Mouse (Mus musculus): Measurements from ENCODE around the gene Bmp4. TPM values are rescaled to one million over a fixed set of nuclear protein-coding genes. Genes with fewer than 3 reads are reported as not detected.

Bmp4 gene
- polyA plus RNA-seq, 1 experiment from 2014 or later, result 35.7 TPM

- no peaks in the 10 kb centered on the region for H3K36me3 ChIP-seq
- H3K9me3 ChIP-seq (replicated peaks), result no peaks in the 10 kb centered on the region
- no peak for ATAC-seq (ENCODE audit: insufficient number of reproducible peaks, low FRiP score)
- H3K4me3 ChIP-seq, result no peak overlapping the region
- 0 out of 2 replicates have a peak, but pooled peaks cover 5% of the 10 kb centered on the region for H3K4me1 ChIP-seq (replicated peaks)
- H3K27me3 ChIP-seq (replicated peaks), result no peaks in the 10 kb centered on the region
- no peak overlapping the region for H3K4me2 ChIP-seq
- WGBS, result 84% methylated on average over 10 of the region's 10 CpGs
- H3K27ac ChIP-seq (ENCODE audit: poor library complexity, severe bottlenecking), result no peak overlapping the region
- no peak overlapping the region for H3K9ac ChIP-seq
These were observed 18.5 kb upstream of the Bmp4 start for GRCm38 (mm10) chr14:46409016-46409415.

- whole genome bisulfite sequencing, result 86% methylated on average over 3 of the region's 3 CpGs
- H3K9ac ChIP-seq, result no peak overlapping the region
These were observed 17.9 kb upstream of the Bmp4 start for GRCm38 (mm10) chr14:46408319-46408718.

DNA sequence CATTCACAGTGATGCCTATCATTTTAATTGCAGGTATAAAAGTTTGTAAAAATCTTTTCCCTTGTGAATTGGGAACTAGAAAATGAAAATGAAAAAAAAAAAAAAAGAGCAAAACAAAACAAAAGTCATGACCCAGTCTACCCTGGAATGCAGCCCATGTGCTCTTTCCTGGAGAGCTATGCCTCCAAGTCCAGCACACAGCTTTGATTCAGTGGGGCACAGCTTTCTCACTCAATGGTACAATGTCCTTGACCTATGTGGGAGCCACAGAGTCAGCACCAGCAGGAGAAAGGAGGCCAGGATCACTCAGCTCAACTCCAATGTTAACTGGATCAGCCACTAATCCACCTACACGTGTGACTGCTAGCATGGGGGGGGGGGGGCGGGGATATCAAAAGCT, 9.5 kb upstream of the Bmp4 start:
- WGBS, result 65% methylated on average over 2 of the region's 2 CpGs
- no peak overlapping the region for H3K4me2 ChIP-seq
- peaks cover 5% of the 10 kb centered on the region; the same call in 1 of the 2 replicates for H3K4me1 ChIP-seq (replicated peaks)
- peaks cover 21% of the 10 kb centered on the region for H3K27me3 ChIP-seq (replicated peaks)
- no peaks in the 10 kb centered on the region for H3K9me3 ChIP-seq (replicated peaks)
- no peak overlapping the region for H3K9ac ChIP-seq
- H3K4me3 ChIP-seq, result no peak overlapping the region
- no peaks in the 10 kb centered on the region for H3K36me3 ChIP-seq
- ATAC-seq (ENCODE audit: insufficient number of reproducible peaks, low FRiP score), result no peak
- H3K27ac ChIP-seq (ENCODE audit: poor library complexity, severe bottlenecking), result no peak overlapping the region

More at GRCm38 (mm10) chr14:46408319-46408718, 17.9 kb upstream of the Bmp4 start:
- H3K27me3 ChIP-seq (replicated peaks), result no peaks in the 10 kb centered on the region
- no peak overlapping the region for H3K27ac ChIP-seq (ENCODE audit: poor library complexity, severe bottlenecking)
- H3K4me1 ChIP-seq (replicated peaks), result 0 out of 2 replicates have a peak, but pooled peaks cover 5% of the 10 kb centered on the region
- no peaks in the 10 kb centered on the region for H3K9me3 ChIP-seq (replicated peaks)
- no peak for ATAC-seq (ENCODE audit: insufficient number of reproducible peaks, low FRiP score)
- no peak overlapping the region for H3K4me2 ChIP-seq
- no peak overlapping the region for H3K4me3 ChIP-seq
- H3K36me3 ChIP-seq, result no peaks in the 10 kb centered on the region

GRCm38 (mm10) chr14:46398091-46398695, 7.7 kb upstream of the Bmp4 start:
- peak overlapping the region; percentile 58; the same call in 1 of the 2 replicates for H3K9ac ChIP-seq
- peak overlapping the region; percentile 37 for H3K4me3 ChIP-seq
- peak overlapping the region; percentile 67 for H3K4me2 ChIP-seq
- no peaks in the 10 kb centered on the region for H3K9me3 ChIP-seq (replicated peaks)
- H3K4me1 ChIP-seq (replicated peaks), result peaks cover 5% of the 10 kb centered on the region; the same call in 1 of the 2 replicates
- no peak overlapping the region for H3K27ac ChIP-seq (ENCODE audit: poor library complexity, severe bottlenecking)
- H3K36me3 ChIP-seq, result no peaks in the 10 kb centered on the region
- ATAC-seq (ENCODE audit: insufficient number of reproducible peaks, low FRiP score), result 0 out of 2 replicates have a peak, but pooled peaks have one; percentile 6
- WGBS, result 3% methylated on average over 27 of the region's 27 CpGs
- peaks cover 21% of the 10 kb centered on the region for H3K27me3 ChIP-seq (replicated peaks)

GRCm38 (mm10) chr14:46391621-46392170, 1.2 kb upstream of the Bmp4 start:
- H3K4me1 ChIP-seq (replicated peaks), result peaks cover 14% of the 10 kb centered on the region
- H3K9me3 ChIP-seq (replicated peaks), result no peaks in the 10 kb centered on the region
- WGBS, result 48% methylated on average over 6 of the region's 6 CpGs
- no peak overlapping the region for H3K4me2 ChIP-seq
- H3K36me3 ChIP-seq, result no peaks in the 10 kb centered on the region
- no peak overlapping the region for H3K4me3 ChIP-seq
- H3K27me3 ChIP-seq (replicated peaks), result peaks cover 22% of the 10 kb centered on the region
- H3K27ac ChIP-seq (ENCODE audit: poor library complexity, severe bottlenecking), result no peak overlapping the region
- ATAC-seq (ENCODE audit: insufficient number of reproducible peaks, low FRiP score), result no peak
- H3K9ac ChIP-seq, result no peak overlapping the region

GRCm38 (mm10) chr14:46389438-46390248, 826 bp downstream of the Bmp4 start:
- 4% methylated on average over 24 of the region's 24 CpGs for WGBS
- H3K4me1 ChIP-seq (replicated peaks), result peaks cover 14% of the 10 kb centered on the region
- ATAC-seq (ENCODE audit: insufficient number of reproducible peaks, low FRiP score), result no peak

DNA sequence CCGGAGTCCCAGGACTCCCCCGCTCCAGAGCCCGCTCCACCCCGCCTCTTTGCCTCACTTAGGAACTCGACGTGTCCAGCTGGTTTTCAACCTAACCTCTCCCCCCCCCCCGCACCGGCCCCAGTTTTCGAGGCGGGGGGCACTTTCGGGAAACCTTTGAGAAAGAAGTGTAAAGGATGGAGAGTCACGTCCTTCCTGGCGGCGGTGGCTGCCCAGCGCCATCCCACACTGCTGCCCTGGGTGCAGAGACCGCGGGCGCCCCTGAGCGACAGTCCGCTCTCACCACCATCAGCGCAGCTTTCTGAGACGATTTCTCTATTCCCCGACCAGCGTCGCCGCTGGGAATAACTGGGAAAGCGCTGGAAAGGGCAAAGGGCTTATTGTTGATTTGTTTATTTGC, 1.8 kb downstream of the Bmp4 start:
- H3K27me3 ChIP-seq (replicated peaks), result peaks cover 22% of the 10 kb centered on the region; the same call in 1 of the 2 replicates
- H3K4me1 ChIP-seq (replicated peaks), result peaks cover 14% of the 10 kb centered on the region
- peak overlapping the region; percentile 88 for H3K27ac ChIP-seq (ENCODE audit: poor library complexity, severe bottlenecking)
- peak overlapping the region; percentile 66 for H3K4me3 ChIP-seq
- peaks cover 8% of the 10 kb centered on the region; the same call in 1 of the 2 replicates for H3K36me3 ChIP-seq
- H3K9me3 ChIP-seq (replicated peaks), result no peaks in the 10 kb centered on the region
- peak overlapping the region; percentile 86 for H3K4me2 ChIP-seq
- WGBS, result under 1% methylated on average over 27 of the region's 27 CpGs
- H3K9ac ChIP-seq, result peak overlapping the region; percentile 72
- no peak for ATAC-seq (ENCODE audit: insufficient number of reproducible peaks, low FRiP score)

More at GRCm38 (mm10) chr14:46389438-46390248, 826 bp downstream of the Bmp4 start:
- H3K27me3 ChIP-seq (replicated peaks), result peaks cover 22% of the 10 kb centered on the region; the same call in 1 of the 2 replicates
- no peaks in the 10 kb centered on the region for H3K9me3 ChIP-seq (replicated peaks)
- H3K27ac ChIP-seq (ENCODE audit: poor library complexity, severe bottlenecking), result peak overlapping the region; percentile 26; the same call in 1 of the 2 replicates
- H3K9ac ChIP-seq, result peak overlapping the region; percentile 63
- peak overlapping the region; percentile 66 for H3K4me3 ChIP-seq
- no peaks in the 10 kb centered on the region for H3K36me3 ChIP-seq
- H3K4me2 ChIP-seq, result peak overlapping the region; percentile 69

DNA sequence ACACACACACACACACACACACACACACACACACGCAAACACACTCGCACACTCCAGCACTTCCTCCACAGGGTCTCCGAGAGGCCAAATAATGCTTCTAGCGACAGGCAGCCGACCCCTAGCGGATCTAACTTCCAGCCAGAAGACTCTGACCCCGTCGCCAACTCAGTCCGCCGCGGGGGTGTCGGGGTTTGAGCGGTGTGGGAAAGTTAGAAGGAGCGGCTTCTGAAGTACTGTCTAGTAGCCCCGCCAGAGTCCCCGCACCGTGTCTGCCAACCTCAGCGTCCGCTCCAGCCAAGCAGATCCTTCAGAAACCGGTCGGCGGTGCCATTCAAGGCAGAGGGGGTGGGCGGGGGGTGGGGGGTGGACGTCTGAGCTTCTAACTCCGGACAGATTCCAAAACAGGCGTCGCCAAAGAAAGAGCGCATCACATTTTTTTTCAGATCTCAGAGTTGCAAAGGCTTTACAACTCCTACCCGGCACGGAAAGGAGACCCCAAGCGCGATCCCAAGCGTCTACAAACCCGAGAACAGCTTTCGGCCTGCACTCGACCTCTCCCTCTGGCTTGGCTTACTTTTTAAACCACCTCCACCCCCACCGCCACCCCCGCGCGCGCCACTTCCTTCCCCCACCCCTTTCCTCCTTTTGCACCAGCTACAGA, 2.5 kb downstream of the Bmp4 start:
- Histone ChIP-seq H3K4me3 (peak overlapping the region; percentile 66), H3K9ac (peak overlapping the region; percentile 72), H3K9me3 (replicated peaks) (no peaks in the 10 kb centered on the region), H3K4me2 (peak overlapping the region; percentile 86), H3K27ac (ENCODE audit: poor library complexity, severe bottlenecking) (peak overlapping the region; percentile 88), H3K4me1 (replicated peaks) (peaks cover 14% of the 10 kb centered on the region), H3K36me3 (peaks cover 8% of the 10 kb centered on the region; the same call in 1 of the 2 replicates), H3K27me3 (replicated peaks) (peaks cover 22% of the 10 kb centered on the region; the same call in 1 of the 2 replicates)
- peak; percentile 33 for ATAC-seq (ENCODE audit: insufficient number of reproducible peaks, low FRiP score)
- WGBS, result 0% methylated on average over 41 of the region's 41 CpGs

DNA sequence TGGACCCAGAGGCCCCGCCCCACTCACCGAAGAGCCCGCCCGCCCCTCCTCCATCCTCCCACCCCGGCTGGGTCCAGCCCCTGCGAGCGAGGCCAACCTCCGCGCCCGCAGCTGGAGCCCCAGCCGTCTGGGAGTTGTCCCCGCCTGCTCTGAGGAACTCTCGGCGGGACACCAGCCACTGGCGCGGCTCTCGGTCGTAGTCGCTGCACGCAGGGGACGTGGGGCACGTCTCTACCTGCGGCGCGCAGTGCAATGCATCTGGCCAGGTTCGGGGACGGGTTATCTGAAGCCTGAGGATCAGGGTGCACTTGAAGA, 3.2 kb downstream of the Bmp4 start:
- peaks cover 17% of the 10 kb centered on the region; the same call in 1 of the 2 replicates for H3K27me3 ChIP-seq (replicated peaks)
- H3K4me3 ChIP-seq, result peak overlapping the region; percentile 66
- H3K27ac ChIP-seq (ENCODE audit: poor library complexity, severe bottlenecking), result peak overlapping the region; percentile 88
- peak; percentile 84 for ATAC-seq (ENCODE audit: insufficient number of reproducible peaks, low FRiP score)
- peak overlapping the region; percentile 72 for H3K9ac ChIP-seq
- H3K4me2 ChIP-seq, result peak overlapping the region; percentile 86
- H3K36me3 ChIP-seq, result peaks cover 8% of the 10 kb centered on the region; the same call in 1 of the 2 replicates
- H3K9me3 ChIP-seq (replicated peaks), result no peaks in the 10 kb centered on the region
- H3K4me1 ChIP-seq (replicated peaks), result peaks cover 14% of the 10 kb centered on the region
- 0% methylated on average over 27 of the region's 27 CpGs for WGBS

GRCm38 (mm10) chr14:46386478-46387356, 3.8 kb downstream of the Bmp4 start:
- Histone ChIP-seq H3K9me3 (replicated peaks) (no peaks in the 10 kb centered on the region), H3K27me3 (replicated peaks) (peaks cover 13% of the 10 kb centered on the region; the same call in 1 of the 2 replicates), H3K4me2 (peak overlapping the region; percentile 86), H3K4me1 (replicated peaks) (peaks cover 16% of the 10 kb centered on the region), H3K27ac (ENCODE audit: poor library complexity, severe bottlenecking) (peak overlapping the region; percentile 88), H3K9ac (peak overlapping the region; percentile 74), H3K36me3 (peaks cover 8% of the 10 kb centered on the region; the same call in 1 of the 2 replicates), H3K4me3 (peak overlapping the region; percentile 66)
- ATAC-seq (ENCODE audit: insufficient number of reproducible peaks, low FRiP score), result no peak; the same call in 1 of the 2 replicates
- under 1% methylated on average over 28 of the region's 28 CpGs for WGBS
